Mouse (Mus musculus): ENCODE data around the gene 2210408I21Rik. TPM values are rescaled to one million over a fixed set of nuclear protein-coding genes. Genes with fewer than 3 reads are reported as not detected.

The 2210408I21Rik gene
- polyA plus RNA-seq, 1 experiment from 2014 or later, result 5.5 TPM

DNA sequence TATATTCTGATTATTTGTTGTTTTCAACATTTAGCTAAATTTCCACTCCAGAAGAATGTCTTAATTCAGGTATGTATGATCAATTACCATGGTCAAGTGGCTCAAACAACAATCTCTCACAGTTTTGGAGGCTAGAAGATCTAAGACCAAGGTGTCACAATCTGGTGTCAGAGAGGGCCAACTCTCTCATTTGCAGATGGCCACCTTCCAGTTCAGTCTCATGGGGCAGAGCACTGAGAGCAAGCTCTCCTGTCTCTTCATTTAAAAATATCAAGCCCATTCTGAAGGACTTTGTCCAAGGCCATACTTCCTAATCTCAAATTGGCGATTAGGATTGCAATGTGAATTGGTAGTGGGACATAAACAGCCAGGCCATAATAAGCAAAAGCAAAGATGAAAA lies 378.7 kb downstream of the 2210408I21Rik start:
- no peak overlapping the region for H3K9ac ChIP-seq

DNA sequence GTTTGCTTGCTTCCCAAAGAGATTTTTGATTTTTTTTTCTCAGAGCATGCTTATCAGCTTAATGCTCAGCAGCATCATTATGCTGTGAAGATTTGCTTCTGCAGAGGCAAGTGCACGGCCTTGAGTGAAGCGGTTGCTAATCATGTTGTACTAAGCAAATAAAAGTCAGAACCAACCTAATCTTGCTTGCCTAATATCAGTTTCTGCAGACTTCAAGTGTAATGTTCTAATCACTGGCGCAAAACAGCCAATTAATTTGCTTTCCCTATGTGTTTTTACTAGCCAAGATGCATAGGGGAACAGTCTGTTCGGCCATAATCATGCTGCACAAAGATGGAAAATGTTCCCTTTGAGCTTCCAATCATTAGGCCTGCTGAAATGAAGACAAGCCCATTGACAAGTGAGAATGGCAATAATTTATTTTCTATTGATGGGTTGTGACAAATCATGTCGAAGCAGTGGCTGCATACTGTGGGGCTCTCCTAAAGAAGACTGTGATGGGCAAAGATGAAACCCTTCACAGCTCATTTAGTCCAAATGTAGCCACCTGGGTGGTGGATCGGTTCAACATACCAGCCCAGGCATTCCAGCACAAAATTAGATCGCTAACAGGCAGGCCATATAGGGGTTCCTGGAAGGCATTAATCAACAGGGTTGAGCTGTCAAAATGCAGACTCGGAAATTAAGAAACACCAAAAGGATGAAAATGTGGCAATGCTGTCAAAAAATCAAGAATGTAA lies 393.8 kb downstream of the 2210408I21Rik start:
- H3K4me3 ChIP-seq, result no peak overlapping the region
- H3K4me2 ChIP-seq, result no peak overlapping the region
- H3K27ac ChIP-seq (replicated peaks), result no peak overlapping the region
- WGBS, result 62% methylated on average over 8 of the region's 8 CpGs
- H3K9me3 ChIP-seq, result no peaks in the 10 kb centered on the region
- no peaks in the 10 kb centered on the region for H3K27me3 ChIP-seq (replicated peaks)
- H3K9ac ChIP-seq, result no peak overlapping the region
- H3K36me3 ChIP-seq, result no peaks in the 10 kb centered on the region
- ATAC-seq (ENCODE audit: extremely low read depth, insufficient number of reproducible peaks, low FRiP score, low TSS enrichment), result no peak
- no peaks in the 10 kb centered on the region for H3K4me1 ChIP-seq

More for the DNA sequence above, 378.7 kb downstream of the 2210408I21Rik start:
- 71% methylated on average over 1 of the region's 1 CpGs for WGBS
- ATAC-seq (ENCODE audit: extremely low read depth, insufficient number of reproducible peaks, low FRiP score, low TSS enrichment), result no peak
- Histone ChIP-seq H3K27me3 (replicated peaks) (no peaks in the 10 kb centered on the region), H3K9me3 (no peaks in the 10 kb centered on the region), H3K36me3 (no peaks in the 10 kb centered on the region), H3K4me3 (no peak overlapping the region), H3K27ac (replicated peaks) (no peak overlapping the region), H3K4me2 (no peak overlapping the region), H3K4me1 (no peaks in the 10 kb centered on the region)

DNA sequence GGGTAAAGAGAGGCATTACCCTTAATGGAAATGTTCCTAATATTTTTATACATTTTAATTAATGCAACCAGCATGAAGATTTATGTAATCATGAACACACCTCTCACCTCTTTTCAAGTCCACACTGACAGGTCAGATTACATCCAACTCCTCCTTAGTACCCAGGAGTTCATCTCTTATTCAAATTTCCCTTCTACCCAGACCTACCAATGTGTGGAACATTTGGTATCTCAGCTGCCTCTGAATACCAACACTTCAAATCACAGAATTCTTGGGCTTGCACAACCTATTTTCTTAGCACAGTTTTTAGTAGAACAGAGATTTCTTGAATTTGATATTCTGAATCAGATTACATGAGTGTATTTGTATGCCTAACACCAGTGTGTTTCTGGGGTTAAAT lies 394.4 kb downstream of the 2210408I21Rik start:
- no peaks in the 10 kb centered on the region for H3K9me3 ChIP-seq

DNA sequence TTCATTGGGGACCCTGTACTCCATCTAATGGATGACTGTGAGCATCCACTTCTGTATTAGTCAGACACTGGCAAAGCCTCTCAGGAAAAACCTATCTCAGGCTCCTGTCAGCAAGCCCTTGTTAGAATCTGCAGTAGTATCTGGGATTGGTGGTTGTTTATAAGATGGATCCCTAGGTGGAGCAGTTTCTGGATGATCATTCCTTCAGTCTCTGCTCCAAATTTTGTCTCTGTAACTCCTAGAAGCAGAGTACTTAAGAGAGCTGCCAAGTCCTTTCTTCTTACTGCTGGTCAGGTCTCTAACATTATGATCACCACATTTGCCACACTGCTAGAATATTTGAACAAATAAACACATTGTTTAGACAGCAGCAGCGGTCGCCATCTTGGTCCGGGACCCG lies 402.1 kb downstream of the 2210408I21Rik start:
- Histone ChIP-seq H3K9ac (no peak overlapping the region), H3K4me1 (no peaks in the 10 kb centered on the region), H3K27ac (replicated peaks) (no peak overlapping the region), H3K4me2 (no peak overlapping the region), H3K36me3 (no peaks in the 10 kb centered on the region), H3K27me3 (replicated peaks) (no peaks in the 10 kb centered on the region), H3K4me3 (no peak overlapping the region), H3K9me3 (no peaks in the 10 kb centered on the region)
- WGBS, result 87% methylated on average over 4 of the region's 4 CpGs
- ATAC-seq (ENCODE audit: extremely low read depth, insufficient number of reproducible peaks, low FRiP score, low TSS enrichment), result no peak

More for the DNA sequence above, 394.4 kb downstream of the 2210408I21Rik start:
- Histone ChIP-seq H3K4me3 (no peak overlapping the region), H3K27ac (replicated peaks) (no peak overlapping the region), H3K4me1 (no peaks in the 10 kb centered on the region), H3K4me2 (no peak overlapping the region), H3K36me3 (no peaks in the 10 kb centered on the region), H3K9ac (no peak overlapping the region), H3K27me3 (replicated peaks) (no peaks in the 10 kb centered on the region)
- no peak for ATAC-seq (ENCODE audit: extremely low read depth, insufficient number of reproducible peaks, low FRiP score, low TSS enrichment)

DNA sequence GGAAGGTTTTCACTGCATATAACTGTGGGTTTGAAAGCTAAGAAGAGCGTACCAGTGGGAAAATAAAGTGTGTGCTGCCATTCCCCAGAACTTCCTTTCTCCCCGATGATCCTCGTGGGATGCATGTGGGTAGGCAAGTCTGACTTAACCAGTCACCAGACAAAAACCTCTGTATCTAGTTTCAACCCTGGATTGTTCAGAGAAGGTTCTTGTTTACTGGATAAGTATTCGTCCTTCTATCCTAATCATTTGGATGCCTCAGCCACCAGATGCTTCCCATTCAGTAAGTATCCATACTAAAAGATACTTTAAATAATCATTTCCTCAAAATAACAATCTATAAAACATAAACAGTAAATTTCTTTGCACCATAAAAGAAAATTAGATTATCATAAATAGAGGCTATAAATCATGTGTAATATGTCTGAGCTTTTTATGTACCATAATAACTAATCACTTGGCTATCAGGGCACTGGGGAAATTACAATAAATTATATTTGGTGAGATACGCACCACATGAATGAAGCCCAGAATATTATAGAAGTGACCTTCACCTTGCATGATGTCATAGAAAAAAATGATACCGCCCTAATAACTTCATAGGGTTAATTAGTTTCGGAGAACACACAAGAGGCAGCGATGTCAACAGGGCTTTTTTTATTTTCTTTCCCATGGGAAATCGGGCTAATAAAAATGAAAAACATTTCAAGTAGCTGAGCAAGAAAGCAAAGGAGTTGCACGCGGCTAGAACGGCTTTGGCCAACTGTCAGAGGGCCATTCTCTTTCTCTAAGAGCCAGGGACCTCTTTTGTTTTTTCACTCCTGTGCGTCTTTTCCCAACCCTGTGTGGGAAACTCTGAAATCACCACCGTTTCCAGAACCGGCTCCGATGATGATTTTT lies 412.4 kb downstream of the 2210408I21Rik start:
- H3K27ac ChIP-seq (replicated peaks), result no peak overlapping the region
- WGBS, result 54% methylated on average over 16 of the region's 16 CpGs

DNA sequence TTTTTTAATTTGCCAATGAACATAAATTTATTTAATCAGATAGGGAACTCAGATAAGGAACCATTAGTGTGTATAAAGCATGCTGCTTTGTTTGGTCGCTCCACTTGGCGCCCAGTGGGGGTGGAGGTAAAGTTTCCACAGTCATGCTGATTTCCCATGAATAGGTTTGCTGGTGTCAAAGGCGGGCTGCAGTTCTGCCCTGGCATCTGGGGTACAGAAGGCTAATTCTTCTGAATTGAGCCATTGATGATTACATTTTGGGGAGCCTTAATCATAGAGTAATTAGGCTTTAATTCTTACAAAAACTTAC lies 413.0 kb downstream of the 2210408I21Rik start:
- Histone ChIP-seq H3K4me3 (no peak overlapping the region), H3K9ac (no peak overlapping the region), H3K27me3 (replicated peaks) (no peaks in the 10 kb centered on the region), H3K27ac (replicated peaks) (no peak overlapping the region), H3K4me1 (no peaks in the 10 kb centered on the region), H3K36me3 (no peaks in the 10 kb centered on the region), H3K4me2 (peak overlapping the region; percentile 13; the same call in 1 of the 2 replicates), H3K9me3 (no peaks in the 10 kb centered on the region)
- 26% methylated on average over 3 of the region's 3 CpGs for WGBS
- ATAC-seq (ENCODE audit: extremely low read depth, insufficient number of reproducible peaks, low FRiP score, low TSS enrichment), result no peak

More for the DNA sequence above, 412.4 kb downstream of the 2210408I21Rik start:
- H3K36me3 ChIP-seq, result no peaks in the 10 kb centered on the region
- no peak overlapping the region for H3K9ac ChIP-seq
- H3K4me3 ChIP-seq, result no peak overlapping the region
- peak overlapping the region; percentile 13; the same call in 1 of the 2 replicates for H3K4me2 ChIP-seq
- ATAC-seq (ENCODE audit: extremely low read depth, insufficient number of reproducible peaks, low FRiP score, low TSS enrichment), result no peak
- no peaks in the 10 kb centered on the region for H3K27me3 ChIP-seq (replicated peaks)
- H3K9me3 ChIP-seq, result no peaks in the 10 kb centered on the region
- H3K4me1 ChIP-seq, result no peaks in the 10 kb centered on the region

DNA sequence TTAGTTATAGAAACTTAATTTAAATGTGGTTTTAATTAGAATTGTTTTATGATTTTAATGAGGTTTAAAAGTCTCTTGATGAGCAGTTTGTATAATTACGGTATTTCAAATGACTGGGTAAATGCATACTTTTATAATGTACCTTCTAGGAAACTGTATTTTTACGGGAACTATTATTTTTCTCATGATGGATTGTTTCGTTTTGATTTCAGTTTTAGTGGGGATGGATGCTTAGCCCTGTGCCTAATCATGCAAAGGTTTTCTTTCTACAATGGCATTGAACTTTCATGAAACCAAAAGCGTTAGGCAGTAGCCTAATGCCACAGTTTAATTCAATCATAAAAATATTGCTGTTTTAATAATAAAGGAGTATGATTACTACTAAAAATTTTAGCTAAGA lies 413.4 kb downstream of the 2210408I21Rik start:
- WGBS, result 74% methylated on average over 4 of the region's 4 CpGs
- Histone ChIP-seq H3K9ac (no peak overlapping the region), H3K36me3 (no peaks in the 10 kb centered on the region), H3K27me3 (replicated peaks) (no peaks in the 10 kb centered on the region), H3K27ac (replicated peaks) (no peak overlapping the region), H3K4me2 (no peak overlapping the region), H3K4me3 (no peak overlapping the region), H3K9me3 (no peaks in the 10 kb centered on the region), H3K4me1 (no peaks in the 10 kb centered on the region)
- no peak for ATAC-seq (ENCODE audit: extremely low read depth, insufficient number of reproducible peaks, low FRiP score, low TSS enrichment)

DNA sequence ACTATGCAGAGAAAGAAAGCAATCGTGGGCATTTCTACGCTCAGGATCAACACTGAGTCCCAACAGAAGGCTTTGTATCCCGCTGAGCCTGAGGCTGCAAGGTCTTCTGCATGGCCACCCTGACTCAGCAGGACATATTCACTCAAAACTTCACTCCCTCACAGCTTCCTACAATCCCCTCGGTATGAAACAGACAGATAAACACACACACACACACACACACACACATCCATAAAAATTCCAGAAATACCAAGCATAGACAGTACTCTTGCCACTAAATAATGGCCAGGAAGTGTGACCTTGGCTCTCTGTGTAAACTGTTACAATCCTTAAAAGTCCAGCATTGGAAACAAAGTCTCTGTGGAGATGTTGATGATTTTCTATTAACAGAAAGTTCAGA lies 458.7 kb downstream of the 2210408I21Rik start:
- H3K9ac ChIP-seq, result no peak overlapping the region
- no peak for ATAC-seq (ENCODE audit: extremely low read depth, insufficient number of reproducible peaks, low FRiP score, low TSS enrichment)
- H3K36me3 ChIP-seq, result no peaks in the 10 kb centered on the region
- H3K4me2 ChIP-seq, result no peak overlapping the region
- H3K27me3 ChIP-seq (replicated peaks), result no peaks in the 10 kb centered on the region
- H3K9me3 ChIP-seq, result peaks cover 6% of the 10 kb centered on the region; the same call in 1 of the 2 replicates
- no peak overlapping the region for H3K4me3 ChIP-seq
- no peaks in the 10 kb centered on the region for H3K4me1 ChIP-seq
- 56% methylated on average over 4 of the region's 4 CpGs for WGBS
- H3K27ac ChIP-seq (replicated peaks), result no peak overlapping the region

DNA sequence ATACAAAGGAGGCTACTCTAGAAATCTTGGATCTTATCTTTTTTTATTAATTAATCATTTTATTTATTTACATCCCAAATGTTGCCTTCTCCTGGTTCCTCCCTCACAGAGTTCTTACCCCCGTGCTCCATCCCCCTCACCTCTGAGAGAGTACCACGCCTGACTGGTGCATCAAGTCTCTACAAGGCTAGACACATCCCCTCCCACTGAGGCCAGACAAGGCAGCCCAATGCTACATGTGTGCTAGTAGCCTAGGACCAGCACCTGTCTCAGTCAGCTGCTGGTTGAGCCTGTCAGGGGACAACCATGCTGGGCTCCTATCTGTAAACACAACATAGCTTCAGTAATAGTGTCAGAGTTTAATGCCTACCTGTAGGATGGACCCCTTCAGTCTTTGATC lies 480.0 kb downstream of the 2210408I21Rik start:
- Histone ChIP-seq H3K9ac (no peak overlapping the region), H3K27me3 (replicated peaks) (no peaks in the 10 kb centered on the region), H3K27ac (replicated peaks) (no peak overlapping the region), H3K4me1 (no peaks in the 10 kb centered on the region), H3K9me3 (0 out of 2 replicates have a peak, but pooled peaks cover 3% of the 10 kb centered on the region), H3K4me3 (no peak overlapping the region), H3K4me2 (no peak overlapping the region), H3K36me3 (no peaks in the 10 kb centered on the region)
- no peak for ATAC-seq (ENCODE audit: extremely low read depth, insufficient number of reproducible peaks, low FRiP score, low TSS enrichment)
- WGBS, result 64% methylated on average over 2 of the region's 2 CpGs

All from heart, embryonic 13.5 days (tissue).